In the genomic region with DNA sequence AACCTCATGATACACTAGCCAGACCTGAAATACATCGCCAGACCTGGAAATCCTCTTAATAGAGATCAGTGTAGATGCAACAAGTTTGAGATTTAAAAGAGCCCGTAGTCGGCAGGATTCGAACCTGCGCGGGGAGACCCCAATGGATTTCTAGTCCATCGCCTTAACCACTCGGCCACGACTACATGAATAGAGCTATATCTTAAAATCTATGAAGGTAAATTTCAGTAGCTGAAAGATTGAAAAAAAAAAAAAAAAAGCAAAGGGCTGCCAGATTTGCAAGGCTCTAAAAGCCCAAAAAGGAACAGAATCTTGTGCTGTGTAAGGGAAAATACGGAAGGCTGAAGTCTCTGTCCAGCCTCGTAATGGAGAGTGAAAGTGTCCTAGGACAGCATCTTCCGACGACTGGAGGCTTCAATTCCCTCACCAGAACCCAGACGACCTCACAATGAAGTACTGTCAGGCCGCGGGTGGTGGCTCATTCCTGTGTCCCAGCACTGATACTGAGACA, we compare ENCODE assay signal across 8 mouse cellular contexts. TPM values are rescaled to one million over a fixed set of nuclear protein-coding genes. Genes with fewer than 3 reads are reported as not detected.
DNase-seq lines count a peak whose midpoint lies in the region; ATAC-seq and TF ChIP-seq lines count a peak whose summit lies in the region.

No protein-coding gene starts in this region.

- H3K9me3 ChIP-seq in forebrain, embryonic 14.5 days (replicated peaks; ENCODE audit: control insufficient read depth, low read length), result no peaks in the 10 kb centered on the region
- no peaks in the 10 kb centered on the region for H3K9me3 ChIP-seq in liver, embryonic 15.5 days (replicated peaks)
- no peaks in the 10 kb centered on the region for H3K9me3 ChIP-seq in stomach, embryonic 15.5 days

- no peak for TF ChIP-seq CTCF in brain, embryonic 14.5 days (IDR thresholded peaks at IDR 0.05; ENCODE audit: borderline replicate concordance, extremely low read depth, insufficient read depth, insufficient read length)

- WGBS in forebrain, embryonic 14.5 days, result under 1% methylated on average over 16 of the region's 16 CpGs
- WGBS in liver, embryonic 15.5 days (ENCODE audit: insufficient replicate concordance), result under 1% methylated on average over 16 of the region's 16 CpGs
- under 1% methylated on average over 16 of the region's 16 CpGs for WGBS in stomach, embryonic 15.5 days

- no peaks in the 10 kb centered on the region for H3K36me3 ChIP-seq in forebrain, embryonic 14.5 days (ENCODE audit: control insufficient read depth, insufficient read depth, low read length)
- no peaks in the 10 kb centered on the region for H3K36me3 ChIP-seq in liver, embryonic 15.5 days (replicated peaks)
- no peaks in the 10 kb centered on the region for H3K36me3 ChIP-seq in stomach, embryonic 15.5 days

- peak; percentile 35 for ATAC-seq in forebrain, embryonic 14.5 days
- ATAC-seq in liver, embryonic 15.5 days (ENCODE audit: insufficient read depth), result peak; percentile 51; the same call in 1 of the 2 replicates
- ATAC-seq in stomach, embryonic 15.5 days (ENCODE audit: insufficient read depth, low FRiP score, low read depth), result no peak

- intact Hi-C loops in heart, postnatal 10 days (cut with DNase I), result loop anchor here (2.0 to 10.0 kb wide), 5 partner anchors 34 to 1574 kb away; a partner anchor contains a TSS

- H3K4me2 ChIP-seq in forebrain, embryonic 14.5 days (ENCODE audit: low read length), result peak overlapping the region; percentile 53
- H3K4me2 ChIP-seq in liver, embryonic 15.5 days, result peak overlapping the region; percentile 74
- H3K4me2 ChIP-seq in stomach, embryonic 15.5 days, result peak overlapping the region; percentile 62

- no peak for TF ChIP-seq POLR2A in brain, embryonic 14.5 days (IDR thresholded peaks at IDR 0.05; ENCODE audit: borderline replicate concordance, extremely low read depth, insufficient read depth, insufficient read length, poor library complexity, severe bottlenecking)

- peak; percentile 77 for DNase-seq in CD4-positive, CD25-positive, alpha-beta regulatory T cell, adult 2 months (ENCODE audit: low read depth, low spot score)
- DNase-seq in brain, embryonic 14.5 days (ENCODE audit: low read depth), result peak; percentile 87
- DNase-seq in forebrain, embryonic 14.5 days (ENCODE audit: low spot score), result peak; percentile 84
- peak; percentile 85 to 87 for DNase-seq in heart, postnatal 10 days
- DNase-seq in kidney, postnatal 4 days, result peak; percentile 84 to 90
- DNase-seq in neural tube, embryonic 10.5 days (ENCODE audit: extremely low spot score, low spot score), result peak; percentile 72

- H3K4me1 ChIP-seq in forebrain, embryonic 14.5 days (ENCODE audit: control insufficient read depth, insufficient read depth, low read length), result no peaks in the 10 kb centered on the region; the same call in 1 of the 2 replicates
- H3K4me1 ChIP-seq in liver, embryonic 15.5 days (replicated peaks), result peaks cover 47% of the 10 kb centered on the region
- H3K4me1 ChIP-seq in stomach, embryonic 15.5 days, result no peaks in the 10 kb centered on the region

- H3K27ac ChIP-seq in forebrain, embryonic 14.5 days (ENCODE audit: low read depth, low read length), result no peak overlapping the region; the same call in 1 of the 2 replicates
- peak overlapping the region; percentile 51; the same call in 1 of the 2 replicates for H3K27ac ChIP-seq in liver, embryonic 15.5 days (replicated peaks)
- peak overlapping the region; percentile 74 for H3K27ac ChIP-seq in stomach, embryonic 15.5 days

- peak overlapping the region; percentile 33 for H3K4me3 ChIP-seq in forebrain, embryonic 14.5 days (ENCODE audit: low read depth, low read length)
- peak overlapping the region; percentile 61 for H3K4me3 ChIP-seq in liver, embryonic 15.5 days (replicated peaks)
- H3K4me3 ChIP-seq in stomach, embryonic 15.5 days (replicated peaks), result peak overlapping the region; percentile 53

- H3K27me3 ChIP-seq in forebrain, embryonic 14.5 days (replicated peaks; ENCODE audit: control insufficient read depth, insufficient read depth, low read length), result no peaks in the 10 kb centered on the region
- H3K27me3 ChIP-seq in liver, embryonic 15.5 days, result no peaks in the 10 kb centered on the region
- no peaks in the 10 kb centered on the region for H3K27me3 ChIP-seq in stomach, embryonic 15.5 days (replicated peaks)

- peak overlapping the region; percentile 55 for H3K9ac ChIP-seq in forebrain, embryonic 14.5 days (ENCODE audit: low read length)
- peak overlapping the region; percentile 41 for H3K9ac ChIP-seq in liver, embryonic 15.5 days
- peak overlapping the region; percentile 44; the same call in 1 of the 2 replicates for H3K9ac ChIP-seq in stomach, embryonic 15.5 days

RNA-seq across cellular contexts. Expression of a gene that starts 4.0 kb away (rescaled TPM):
- 14.5 and 14.9 TPM in 2 replicates for polyA plus RNA-seq in brain, embryonic 14.5 days (2012; rRNA removed)
- polyA plus RNA-seq in forebrain, embryonic 14.5 days (2014; fragmentation: Nextera tagmentation; extraction: Ambion mirVana), result 28.3 and 34.9 TPM in 2 replicates
- 1 to 10 TPM; 1.4 to 1.9 TPM for total RNA-seq in heart, postnatal 10 days (2021)
- polyA plus RNA-seq in liver, embryonic 15.5 days (2015; fragmentation: Nextera tagmentation; extraction: Ambion mirVana), result 0.59 and 0.71 TPM in 2 replicates
- 7.8 and 8.5 TPM in 2 replicates for polyA plus RNA-seq in stomach, embryonic 15.5 days (2015; fragmentation: Nextera tagmentation; extraction: Ambion mirVana)

RNA-seq across cellular contexts. Expression of a gene that starts 40.1 kb away (rescaled TPM):
- 0.04 TPM in 1 of 2 replicates, not detected in the other for polyA plus RNA-seq in brain, embryonic 14.5 days (2012; rRNA removed)
- polyA plus RNA-seq in forebrain, embryonic 14.5 days (2014; fragmentation: Nextera tagmentation; extraction: Ambion mirVana), result 0.14 TPM in 1 of 2 replicates, not detected in the other
- total RNA-seq in heart, postnatal 10 days (2021), result not detected
- polyA plus RNA-seq in liver, embryonic 15.5 days (2015; fragmentation: Nextera tagmentation; extraction: Ambion mirVana), result not detected in 2 replicates
- polyA plus RNA-seq in stomach, embryonic 15.5 days (2015; fragmentation: Nextera tagmentation; extraction: Ambion mirVana), result 0.09 and 0.12 TPM in 2 replicates
